Mouse (Mus musculus): ENCODE results near the gene Hecw2.

DNA sequence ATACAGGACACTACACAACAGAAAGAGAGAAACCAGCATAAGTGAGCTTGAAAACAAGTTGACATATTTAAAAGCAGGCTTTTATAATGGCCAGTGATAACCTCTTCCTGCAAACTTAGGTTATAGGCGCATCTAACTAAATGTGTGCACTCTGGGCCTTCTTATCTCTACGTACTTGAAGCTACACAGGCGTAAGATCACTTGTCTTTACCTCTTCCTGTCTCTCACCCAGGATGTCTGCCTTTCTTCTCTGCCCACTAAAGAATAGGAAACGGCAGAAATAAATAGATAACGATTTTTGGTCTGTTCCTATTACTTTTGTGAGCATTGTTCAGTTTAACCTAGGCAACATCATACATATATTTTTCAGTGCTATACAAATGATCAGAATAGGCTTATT lies 397.9 kb downstream of the Hecw2 start:
- TF ChIP-seq TAL1 (conservative IDR thresholded peaks at IDR 0.05; ENCODE audit: low read depth, low read length), result no peak
- TF ChIP-seq CTCF (IDR thresholded peaks at IDR 0.05; ENCODE audit: low read depth, low read length), result no peak
- no peak for TF ChIP-seq POLR2AphosphoS5 (IDR thresholded peaks at IDR 0.05; ENCODE audit: insufficient replicate concordance, low read depth, low read length)
- no peak for TF ChIP-seq GATA1 (IDR thresholded peaks at IDR 0.05; ENCODE audit: borderline replicate concordance, low read length)

All from G1E (cell line).